Mouse (Mus musculus) right cerebral cortex, postnatal 25 days (tissue): ENCODE measurements around the gene Ogfod3.

Source experiments
- DNase-seq: peaks from one replicate; pipeline ENCODE4 v3.0.0; 2022

Ogfod3 gene

DNA sequence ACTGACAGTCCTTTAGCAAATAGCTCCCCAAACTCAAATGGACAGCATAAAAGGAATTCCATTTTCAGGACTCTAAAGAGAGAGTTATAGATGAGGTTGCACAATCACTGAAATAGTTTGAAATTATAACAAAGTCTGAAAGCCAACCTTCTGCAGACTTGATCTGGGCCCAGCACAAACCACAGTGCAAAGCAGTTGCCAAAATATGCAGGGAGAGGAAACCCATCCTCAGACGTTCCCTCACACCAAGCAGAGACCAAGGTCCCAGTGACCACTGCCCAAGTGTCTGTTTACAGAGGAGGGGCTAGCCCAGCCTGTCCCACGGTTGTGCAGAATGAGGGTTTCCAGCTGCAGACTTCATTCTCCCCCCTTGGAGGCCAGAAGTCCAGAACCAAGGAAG is 5.9 kb downstream of the Ogfod3 start:
- DNase-seq, result no peak

DNA sequence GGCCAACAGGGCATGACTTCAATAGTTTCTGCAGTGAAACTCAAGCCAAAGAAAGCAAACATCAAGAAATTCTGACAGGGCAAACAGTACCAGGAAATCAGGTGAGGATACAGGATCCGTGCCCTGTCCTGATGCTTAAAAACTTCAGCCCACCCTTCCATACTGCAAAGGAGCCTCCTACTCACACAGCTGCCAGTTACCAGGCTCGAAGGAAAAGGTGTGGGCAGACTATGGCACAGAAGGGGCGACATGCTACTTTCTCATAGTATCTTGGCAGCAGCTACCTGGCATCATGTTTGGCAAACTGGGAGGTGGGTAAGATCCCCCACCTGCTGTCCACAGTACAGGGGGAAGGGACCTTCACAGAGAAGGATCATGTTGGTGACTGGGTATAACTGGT is 11.1 kb downstream of the Ogfod3 start:
- DNase-seq, result no peak

DNA sequence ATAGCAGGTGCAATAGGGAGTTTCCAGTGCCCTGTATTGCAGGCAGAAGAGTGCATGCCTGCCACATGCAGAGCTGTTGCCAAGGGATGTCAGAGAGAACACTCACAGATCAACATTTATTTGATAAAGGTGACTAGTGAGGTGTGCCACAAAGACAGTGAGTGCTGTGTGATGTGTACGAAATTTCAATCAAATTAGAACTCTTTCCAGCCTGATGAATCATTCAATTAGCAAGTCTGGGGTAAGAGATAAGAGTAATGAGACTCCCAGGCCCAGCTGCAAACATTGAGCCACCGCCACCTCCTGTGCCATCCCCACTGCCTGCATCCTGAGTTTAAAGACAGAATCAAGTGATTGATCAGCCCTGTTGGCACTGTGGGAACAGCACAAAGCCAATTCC is 11.8 kb downstream of the Ogfod3 start:
- DNase-seq, result no peak

DNA sequence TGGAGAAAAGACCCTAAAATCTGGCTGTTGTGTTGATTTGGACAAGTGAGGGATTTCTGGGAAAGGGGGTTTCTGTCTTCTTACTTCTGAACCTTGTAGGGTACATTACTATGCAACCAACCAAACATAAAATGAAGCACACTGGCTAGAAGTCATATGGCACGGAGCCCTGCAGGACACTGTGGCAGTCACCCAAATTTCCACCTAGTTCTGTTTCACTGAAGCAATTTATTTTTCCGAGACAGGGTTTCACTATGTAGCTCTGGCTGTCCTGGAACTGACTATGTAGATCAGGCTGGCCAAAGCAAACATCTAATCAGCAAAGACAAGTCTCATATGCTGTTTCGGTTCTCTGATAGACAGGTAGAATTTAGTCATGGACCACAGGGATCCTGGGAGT is 14.8 kb downstream of the Ogfod3 start:
- no peak for DNase-seq

DNA sequence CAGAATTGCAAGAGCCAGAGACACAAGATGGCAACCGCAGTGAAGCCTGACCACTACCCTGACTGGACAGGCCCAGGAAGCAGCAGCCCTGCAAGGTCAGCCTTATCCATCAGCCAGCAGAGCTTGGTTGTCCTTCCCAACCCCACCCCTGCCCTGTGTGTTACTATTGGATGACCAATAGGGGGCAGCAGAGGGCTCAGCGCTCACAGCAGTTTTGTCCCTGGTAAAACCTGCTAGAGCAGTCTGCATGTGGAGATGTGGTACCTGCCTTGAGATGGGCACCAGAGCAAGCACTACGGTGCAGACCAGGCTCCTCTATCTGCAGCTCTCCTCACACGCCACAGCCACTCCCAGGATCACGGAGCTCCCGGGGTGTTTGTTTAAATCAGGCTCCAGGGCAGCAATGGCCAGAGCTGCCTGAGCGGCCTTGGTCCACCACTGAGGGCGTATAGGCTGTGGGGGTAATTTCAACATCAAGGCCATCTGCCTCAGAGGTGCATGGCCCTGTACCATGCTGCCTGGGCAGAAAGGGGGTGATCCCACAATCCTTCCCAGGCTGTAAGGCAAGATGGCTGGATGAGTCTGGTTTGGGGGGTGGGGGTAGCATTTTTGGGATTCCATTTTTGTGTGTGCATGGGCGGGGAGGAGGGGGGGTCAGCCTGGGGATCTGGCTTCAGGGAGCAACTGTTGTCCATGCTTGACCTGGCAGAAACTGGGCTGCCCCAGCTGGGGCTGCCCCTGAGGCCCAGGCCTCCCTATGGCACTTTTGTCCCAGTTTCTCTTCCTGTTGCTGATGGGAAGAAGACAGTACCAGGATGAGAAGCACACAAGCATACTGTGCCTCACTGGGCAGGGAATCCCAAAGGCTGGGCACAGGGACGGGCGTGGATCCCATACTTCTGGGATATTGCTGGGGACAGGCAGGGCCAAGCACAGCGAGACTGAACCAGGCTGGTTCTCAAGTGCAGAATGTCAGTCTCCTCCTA is 27.9 kb downstream of the Ogfod3 start:
- DNase-seq, result no peak

DNA sequence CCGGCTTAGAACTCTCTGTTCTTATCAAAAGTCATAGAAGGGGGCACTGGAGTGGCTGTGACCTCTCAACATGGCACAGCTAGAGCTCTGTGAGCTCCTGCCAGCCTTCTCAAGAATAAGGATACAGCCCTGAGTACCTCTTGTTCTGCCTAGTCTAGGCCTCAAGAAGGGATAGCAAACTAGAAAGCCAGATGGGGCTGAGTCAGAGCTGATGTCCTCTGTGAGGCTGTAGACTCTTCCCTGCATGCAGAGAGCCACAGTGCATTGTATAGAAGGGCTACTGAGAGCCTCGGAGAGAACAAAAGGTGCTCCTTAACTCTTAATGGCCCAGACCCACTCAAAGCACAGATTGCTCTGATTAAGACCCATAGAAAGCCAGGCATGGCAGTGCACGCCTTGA is 30.3 kb downstream of the Ogfod3 start:
- DNase-seq, result no peak

DNA sequence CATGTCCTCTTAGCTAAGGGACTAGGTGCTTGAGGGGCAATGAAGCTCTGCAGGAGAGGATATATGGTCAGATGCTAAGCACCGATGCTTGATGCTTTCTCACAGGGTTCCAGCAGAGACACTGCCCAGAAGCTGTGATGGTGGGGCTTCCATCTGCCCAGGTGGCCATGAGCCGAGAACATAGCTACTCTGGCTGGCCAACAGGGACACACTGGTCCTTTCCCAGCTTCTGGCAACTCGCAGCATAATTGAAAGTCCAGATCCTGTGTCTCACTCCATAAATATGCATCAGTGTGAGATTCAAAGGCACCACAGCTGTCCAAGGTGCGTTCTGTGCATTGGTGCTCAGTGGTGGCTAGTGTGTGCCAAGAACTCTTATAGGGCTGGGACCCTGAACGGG is 31.3 kb downstream of the Ogfod3 start:
- DNase-seq, result no peak

DNA sequence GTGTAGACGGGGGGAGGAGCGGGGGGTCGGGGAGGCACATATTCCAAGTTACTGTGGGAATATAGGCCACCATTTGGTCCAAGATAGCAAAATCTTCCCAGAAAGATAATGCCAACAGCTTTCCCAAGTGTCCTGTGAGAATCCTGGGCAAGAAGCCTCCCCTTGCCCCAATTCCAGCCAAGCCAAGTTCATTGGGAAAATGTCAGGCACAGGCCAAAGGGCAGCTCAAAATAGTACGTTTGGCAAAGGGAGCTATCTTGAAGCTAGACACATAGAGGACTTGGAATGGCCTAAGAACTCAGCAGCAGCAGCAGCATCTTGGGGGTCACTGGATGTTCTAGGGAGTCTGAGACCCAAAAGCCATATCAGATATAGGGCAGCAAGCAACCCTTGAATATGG is 40.8 kb downstream of the Ogfod3 start:
- DNase-seq, result no peak

DNA sequence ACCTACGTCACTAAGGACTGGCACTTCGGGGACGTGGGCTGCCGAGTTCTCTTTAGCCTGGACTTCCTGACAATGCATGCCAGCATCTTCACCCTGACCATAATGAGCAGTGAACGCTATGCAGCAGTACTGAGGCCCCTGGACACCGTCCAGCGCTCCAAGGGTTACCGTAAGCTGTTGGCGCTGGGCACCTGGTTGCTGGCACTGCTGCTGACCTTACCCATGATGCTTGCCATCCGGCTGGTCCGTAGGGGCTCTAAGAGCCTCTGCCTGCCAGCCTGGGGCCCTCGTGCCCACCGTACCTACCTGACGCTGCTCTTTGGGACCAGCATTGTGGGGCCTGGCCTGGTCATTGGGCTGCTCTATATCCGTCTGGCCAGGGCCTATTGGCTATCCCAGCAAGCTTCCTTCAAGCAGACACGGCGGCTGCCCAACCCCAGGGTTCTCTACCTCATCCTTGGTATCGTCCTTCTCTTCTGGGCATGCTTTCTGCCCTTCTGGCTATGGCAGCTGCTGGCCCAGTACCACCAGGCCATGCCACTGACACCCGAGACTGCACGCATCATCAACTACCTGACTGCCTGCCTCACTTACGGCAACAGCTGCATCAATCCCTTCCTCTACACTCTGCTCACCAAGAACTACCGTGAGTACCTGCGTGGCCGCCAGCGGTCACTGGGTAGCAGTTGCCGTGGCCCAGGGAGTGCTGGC is 43.7 kb downstream of the Ogfod3 start:
- DNase-seq, result no peak

DNA sequence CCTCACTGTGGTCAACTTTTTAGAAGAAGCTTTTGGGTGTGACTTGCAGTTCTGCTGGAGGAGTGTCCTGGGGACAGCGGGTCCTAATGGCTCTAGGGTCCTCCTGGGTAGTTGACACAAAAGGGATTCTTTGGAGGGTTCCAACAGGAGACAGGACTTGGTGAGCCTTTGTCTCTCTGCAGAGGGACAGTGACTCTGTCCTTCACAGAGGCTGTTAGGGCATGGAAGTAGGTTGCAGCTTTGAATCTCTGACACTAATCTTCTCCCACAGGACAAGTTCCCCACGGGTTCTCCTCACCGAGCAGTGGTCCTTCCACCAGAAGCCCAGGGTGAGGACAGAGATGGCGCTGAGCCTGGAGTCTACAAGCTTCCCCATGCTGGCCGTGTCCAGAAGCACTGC is 44.5 kb downstream of the Ogfod3 start, which contains the start of gene Uts2r:
Gene Uts2r, plus strand, starts transcription at position 301 of the 400 bp plus-strand sequence.
- DNase-seq, result no peak

DNA sequence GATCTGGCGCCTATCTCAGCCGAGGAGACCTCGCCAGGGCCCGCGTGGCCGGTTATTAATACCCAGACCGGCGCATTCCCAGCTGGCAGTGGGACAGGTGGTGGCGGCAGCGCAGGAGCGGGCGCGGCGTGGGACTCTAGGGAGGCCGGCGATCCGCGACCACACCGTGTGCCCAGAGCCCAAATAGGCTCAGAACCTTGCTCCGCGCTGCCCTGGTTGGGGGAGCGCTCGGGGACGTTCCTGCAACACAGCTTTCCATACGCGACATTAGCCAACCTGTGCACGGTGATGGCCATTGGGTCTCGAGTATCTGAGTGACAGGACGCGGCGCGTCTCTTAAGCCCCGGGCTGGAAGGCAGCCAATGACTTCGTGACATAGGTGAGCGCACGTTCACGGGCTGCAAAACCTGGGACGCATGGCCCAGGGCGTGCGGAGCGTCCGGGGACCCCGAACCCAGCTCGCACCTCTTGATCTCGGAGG is 48.1 kb downstream of the Ogfod3 start:
- DNase-seq, result no peak

DNA sequence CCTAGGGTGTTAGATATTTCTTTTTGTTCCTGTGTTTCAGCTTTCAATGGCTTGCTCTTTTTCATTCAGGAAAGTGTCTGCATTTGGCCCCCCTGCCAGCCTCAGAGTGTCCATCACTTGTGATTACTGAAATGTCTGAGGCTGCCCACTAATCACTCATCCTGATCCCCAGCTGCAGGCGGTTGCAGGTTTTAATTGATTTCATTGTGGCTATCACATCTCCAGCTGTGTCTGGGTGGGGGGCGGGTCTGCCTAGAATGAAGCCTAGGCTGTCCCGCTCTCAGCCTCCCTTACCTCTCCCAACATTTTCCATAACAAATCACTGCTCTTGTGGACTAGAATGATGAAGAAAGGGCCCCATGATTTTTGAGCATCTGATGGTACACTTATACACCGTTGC is 50.3 kb downstream of the Ogfod3 start:
- no peak for DNase-seq

DNA sequence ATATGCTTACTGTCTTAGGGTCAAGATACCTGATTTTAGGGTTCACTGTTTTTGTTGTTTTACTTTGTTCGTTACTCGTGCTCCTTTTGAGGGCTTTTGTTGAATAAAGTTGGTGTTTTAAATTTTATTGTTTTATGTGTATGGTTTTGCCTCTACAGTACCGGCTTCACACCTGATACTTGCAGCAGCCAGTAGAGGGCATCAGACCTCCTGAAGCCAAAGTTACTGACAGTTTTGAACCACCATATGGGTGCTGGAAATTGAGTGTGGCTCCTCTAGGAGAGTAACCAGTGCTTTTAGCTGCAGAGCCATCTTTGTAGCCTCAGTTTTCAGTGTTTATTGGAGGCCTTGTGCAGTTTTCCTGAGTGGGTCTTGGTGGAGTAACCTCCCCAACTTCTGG is 56.3 kb downstream of the Ogfod3 start:
- no peak for DNase-seq

DNA sequence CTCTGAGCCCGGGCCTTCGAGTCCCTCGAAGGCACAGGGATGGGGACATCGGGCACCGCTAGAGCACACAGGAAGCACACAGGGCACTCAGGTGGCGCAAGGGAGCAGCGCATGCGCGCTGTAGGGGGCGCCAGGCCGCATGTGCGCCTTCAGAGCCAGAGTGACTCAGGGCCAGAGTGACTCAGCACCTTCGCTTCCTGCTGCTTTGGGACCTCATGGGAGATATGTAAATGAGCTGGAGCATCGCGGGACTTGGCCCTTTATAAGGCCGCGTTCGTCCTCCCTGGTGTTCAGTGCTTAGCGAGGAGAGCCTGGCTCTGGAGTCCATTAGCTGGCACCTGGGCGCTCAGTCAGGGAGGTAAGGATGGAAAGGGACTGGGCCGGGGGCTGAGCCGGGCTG is 58.6 kb downstream of the Ogfod3 start, which contains the start of gene Tex19.1:
Gene Tex19.1, plus strand, starts transcription at position 279 of the 400 bp plus-strand sequence.
- DNase-seq, result no peak

DNA sequence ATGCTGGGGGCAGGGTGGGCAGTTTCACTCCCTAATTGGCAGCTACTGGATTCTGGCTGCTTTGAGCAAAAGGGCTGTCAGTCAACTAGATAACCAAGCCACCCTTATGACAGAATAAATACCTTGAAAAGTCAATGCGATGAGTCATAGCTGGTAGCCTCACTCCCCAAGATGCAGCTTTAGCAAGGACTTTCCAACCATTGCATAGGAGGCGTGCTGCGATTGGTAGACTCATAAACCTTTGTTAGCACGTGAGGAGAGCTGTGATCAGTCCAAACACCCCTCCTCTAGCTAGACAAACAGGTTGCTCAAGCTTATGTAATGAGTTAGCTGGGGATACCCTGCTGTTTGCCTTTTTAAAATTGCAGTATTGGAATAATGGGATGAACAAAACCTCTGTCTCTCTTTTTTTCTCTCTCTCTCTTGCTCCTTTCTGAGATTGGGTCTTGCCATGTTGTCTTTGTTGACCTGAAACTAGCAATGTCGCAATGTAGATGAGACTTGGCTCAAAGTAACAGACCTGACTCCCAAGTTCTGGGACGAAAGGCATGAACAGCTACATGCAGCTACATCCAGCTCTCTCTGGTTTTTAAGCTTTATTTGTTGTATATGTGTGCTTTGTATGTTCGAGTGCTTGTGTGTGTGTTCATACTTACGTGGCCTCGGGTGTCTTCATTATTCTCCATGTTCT is 61.0 kb downstream of the Ogfod3 start:
- no peak for DNase-seq

DNA sequence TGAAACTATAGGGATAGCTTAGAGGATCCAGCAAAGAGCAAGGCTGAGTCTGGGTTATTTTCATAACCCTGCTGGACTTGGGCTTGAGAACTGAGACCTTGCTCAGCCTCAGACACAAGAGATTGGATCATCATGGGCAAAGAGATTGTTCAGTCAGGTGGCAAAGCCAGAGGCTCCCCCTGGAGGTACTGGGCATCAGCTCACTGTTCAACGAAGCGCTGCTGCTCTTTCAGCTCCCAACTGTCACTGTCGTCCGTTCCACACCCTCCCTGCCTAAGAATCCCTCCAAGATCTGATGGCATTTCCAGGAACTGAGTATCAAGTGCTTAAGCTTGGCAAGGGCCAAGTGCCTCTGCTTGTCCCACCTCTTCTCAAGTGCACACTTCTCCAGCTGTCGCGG is 65.8 kb downstream of the Ogfod3 start:
- DNase-seq, result no peak

DNA sequence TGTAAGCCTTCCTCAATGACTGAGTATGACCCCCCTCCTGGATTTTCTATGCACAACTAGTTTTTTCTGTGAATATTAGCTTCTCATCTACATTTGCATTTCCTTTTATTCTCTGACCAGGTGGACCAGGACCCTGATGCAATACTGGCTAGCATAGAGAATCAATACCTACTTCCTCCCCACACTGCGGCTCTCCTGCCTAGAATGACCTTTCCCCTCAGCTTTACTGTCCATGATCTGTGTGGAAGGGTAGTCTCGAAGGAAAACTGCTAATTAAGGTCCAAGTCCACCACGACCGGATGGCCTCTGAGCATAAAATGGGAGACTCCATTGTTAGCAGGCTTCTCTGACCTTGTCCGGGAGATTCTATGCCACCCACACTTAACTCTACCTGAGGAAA is 66.8 kb downstream of the Ogfod3 start:
- DNase-seq, result no peak

DNA sequence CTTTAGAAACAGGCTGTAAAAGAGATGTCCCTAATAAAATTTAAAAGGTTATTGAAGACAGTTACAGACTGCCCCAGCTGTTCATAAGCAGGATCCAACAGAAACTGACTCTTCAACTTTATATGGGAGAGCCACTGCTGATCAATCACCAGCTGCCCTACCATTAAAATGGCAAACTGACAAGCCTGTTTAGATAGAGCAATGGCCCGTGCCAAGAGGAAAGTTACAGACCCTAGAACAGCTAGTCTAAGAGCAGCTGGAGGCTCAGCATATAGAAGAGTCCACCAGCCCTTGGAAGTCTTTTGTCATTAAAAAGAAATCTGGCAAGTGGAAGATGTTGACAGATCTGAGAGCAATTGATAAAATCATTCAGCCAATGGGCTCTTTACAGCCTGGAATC is 69.9 kb downstream of the Ogfod3 start:
- DNase-seq, result no peak

DNA sequence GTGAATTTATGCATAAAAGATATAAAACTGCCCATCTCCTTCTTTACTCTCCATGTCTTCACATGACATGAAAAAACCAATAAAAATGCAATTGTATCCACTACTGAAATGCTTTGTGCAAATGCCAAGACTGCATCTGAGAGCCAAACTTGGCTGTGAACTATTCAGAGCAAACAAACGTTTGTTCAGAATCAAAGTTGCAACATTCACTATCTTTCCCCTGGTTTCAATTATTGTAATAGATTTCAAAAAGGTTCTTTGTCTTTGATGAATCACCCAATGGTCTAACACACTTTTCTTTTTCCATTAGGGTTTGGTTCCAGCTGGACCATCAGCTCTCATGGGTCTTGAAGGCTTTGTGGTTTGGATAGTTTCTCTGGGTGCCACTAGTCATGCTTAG is 74.9 kb downstream of the Ogfod3 start:
- no peak for DNase-seq
